Mouse (Mus musculus) liver, embryonic 12.5 days (tissue): ENCODE data around the gene Nfe2l2. TPM values are rescaled to one million over a fixed set of nuclear protein-coding genes. Genes with fewer than 3 reads are reported as not detected.

Source experiments
- ATAC-seq: fragments of 200-750 bp; cut with Nextera tagmentation; 2 replicates; pipeline ENCODE4 v1.8.0; 2017; ENCODE audit warnings: moderate number of reproducible peaks, mild to moderate bottlenecking, moderate library complexity
- H3K27ac ChIP-seq: fragments of 300-500 bp; sonication (generic); 2 replicates; pipeline ENCODE4 v1.5.1; 2016; ENCODE audit warnings: mild to moderate bottlenecking
- H3K27me3 ChIP-seq: fragments of 300-500 bp; sonication (generic); replicated peaks from 2 replicates; pipeline ENCODE4 v1.6.1; 2016; ENCODE audit warnings: mild to moderate bottlenecking, moderate library complexity
- H3K36me3 ChIP-seq: fragments of 300-500 bp; sonication (generic); 2 replicates; pipeline ENCODE4 v1.6.1; 2016; ENCODE audit warnings: mild to moderate bottlenecking, moderate library complexity
- H3K4me1 ChIP-seq: fragments of 300-500 bp; sonication (generic); 2 replicates; pipeline ENCODE4 v1.6.1; 2016
- H3K4me2 ChIP-seq: fragments of 300-500 bp; sonication (generic); 2 replicates; pipeline ENCODE4 v1.6.1; 2016; ENCODE audit warnings: mild to moderate bottlenecking, moderate library complexity
- H3K4me3 ChIP-seq: fragments of 300-500 bp; sonication (generic); 2 replicates; pipeline ENCODE4 v1.5.1; 2016; ENCODE audit warnings: mild to moderate bottlenecking, moderate library complexity
- H3K9ac ChIP-seq: fragments of 300-500 bp; sonication (generic); 2 replicates; pipeline ENCODE4 v1.6.1; 2016; ENCODE audit warnings: mild to moderate bottlenecking, moderate library complexity
- H3K9me3 ChIP-seq: fragments of 300-500 bp; sonication (generic); replicated peaks from 2 replicates; pipeline ENCODE4 v1.6.1; 2016; ENCODE audit warnings: mild to moderate bottlenecking, moderate library complexity
- WGBS: fragments of 180-500 bp; shearing (Covaris S2); methylation state at CpG from one replicate; pipeline ENCODE4 v1.1.7; 2016; ENCODE audit not compliant: insufficient replicate concordance; 5-methylcytosine and 5-hydroxymethylcytosine counted together
- polyA plus RNA-seq: library from polyadenylated mRNA; unstranded; fragments of >200 nt; fragmentation: Nextera tagmentation; extraction: Ambion mirVana; gene quantifications from 2 replicates; pipeline ENCODE4 v1.2.1, GENCODE M21; 2016

The Nfe2l2 gene
- polyA plus RNA-seq, 1 experiment from 2014 or later, result 53.1 TPM

GRCm38 (mm10) chr2:75676567-75676966, 27.9 kb downstream of the Nfe2l2 start:
- H3K4me3 ChIP-seq, result no peak overlapping the region
- no peak overlapping the region for H3K4me2 ChIP-seq
- peaks cover 76% of the 10 kb centered on the region for H3K36me3 ChIP-seq
- no peak overlapping the region for H3K27ac ChIP-seq
- no peaks in the 10 kb centered on the region for H3K9me3 ChIP-seq
- ATAC-seq, result no peak
- H3K4me1 ChIP-seq, result peaks cover 9% of the 10 kb centered on the region
- WGBS, result 92% methylated on average over 14 of the region's 14 CpGs
- H3K9ac ChIP-seq, result no peak overlapping the region
- H3K27me3 ChIP-seq, result no peaks in the 10 kb centered on the region

- H3K27me3 ChIP-seq, result no peaks in the 10 kb centered on the region
- H3K27ac ChIP-seq, result no peak overlapping the region
- no peak overlapping the region for H3K9ac ChIP-seq
- no peaks in the 10 kb centered on the region for H3K9me3 ChIP-seq
- H3K4me3 ChIP-seq, result no peak overlapping the region
- peaks cover 44% of the 10 kb centered on the region for H3K36me3 ChIP-seq
- H3K4me1 ChIP-seq, result peaks cover 10% of the 10 kb centered on the region; the same call in 1 of the 2 replicates
- ATAC-seq, result no peak
- no peak overlapping the region for H3K4me2 ChIP-seq
- WGBS, result 60% methylated on average over 3 of the region's 3 CpGs
Observed at GRCm38 (mm10) chr2:75672561-75672960, 31.9 kb downstream of the Nfe2l2 start.

GRCm38 (mm10) chr2:75671337-75671660, 33.1 kb downstream of the Nfe2l2 start:
- H3K9me3 ChIP-seq, result no peaks in the 10 kb centered on the region
- peaks cover 10% of the 10 kb centered on the region; the same call in 1 of the 2 replicates for H3K4me1 ChIP-seq
- H3K36me3 ChIP-seq, result peaks cover 36% of the 10 kb centered on the region
- H3K4me3 ChIP-seq, result no peak overlapping the region
- H3K27ac ChIP-seq, result no peak overlapping the region
- no peak for ATAC-seq
- no peak overlapping the region for H3K4me2 ChIP-seq
- WGBS, result 81% methylated on average over 2 of the region's 2 CpGs
- no peak overlapping the region for H3K9ac ChIP-seq
- H3K27me3 ChIP-seq, result no peaks in the 10 kb centered on the region

GRCm38 (mm10) chr2:75670446-75671336, 33.8 kb downstream of the Nfe2l2 start:
- no peak for ATAC-seq
- peaks cover 10% of the 10 kb centered on the region; the same call in 1 of the 2 replicates for H3K4me1 ChIP-seq
- WGBS, result 69% methylated on average over 6 of the region's 6 CpGs

GRCm38 (mm10) chr2:75669491-75670445, 34.7 kb downstream of the Nfe2l2 start:
- Histone ChIP-seq H3K4me1 (peaks cover 10% of the 10 kb centered on the region; the same call in 1 of the 2 replicates), H3K36me3 (peaks cover 32% of the 10 kb centered on the region), H3K9me3 (no peaks in the 10 kb centered on the region), H3K27ac (peak overlapping the region; percentile 37; the same call in 1 of the 2 replicates), H3K9ac (no peak overlapping the region), H3K4me2 (no peak overlapping the region), H3K27me3 (no peaks in the 10 kb centered on the region), H3K4me3 (no peak overlapping the region)
- 35% methylated on average over 14 of the region's 14 CpGs for WGBS
- ATAC-seq, result peak; percentile 31

More at GRCm38 (mm10) chr2:75670446-75671336, 33.8 kb downstream of the Nfe2l2 start:
- H3K9ac ChIP-seq, result no peak overlapping the region
- H3K36me3 ChIP-seq, result peaks cover 33% of the 10 kb centered on the region
- no peaks in the 10 kb centered on the region for H3K9me3 ChIP-seq
- H3K27me3 ChIP-seq, result no peaks in the 10 kb centered on the region
- no peak overlapping the region for H3K4me2 ChIP-seq
- no peak overlapping the region for H3K4me3 ChIP-seq
- H3K27ac ChIP-seq, result 0 out of 2 replicates have a peak overlapping the region, but pooled peaks have one; percentile 27

- H3K9ac ChIP-seq, result peak overlapping the region; percentile 99
- peak overlapping the region; percentile 74 for H3K4me2 ChIP-seq
- WGBS, result 44% methylated on average over 2 of the region's 2 CpGs
- H3K4me3 ChIP-seq, result peak overlapping the region; percentile 93
- peaks cover 51% of the 10 kb centered on the region for H3K36me3 ChIP-seq
- H3K27ac ChIP-seq, result peak overlapping the region; percentile 98
- H3K27me3 ChIP-seq, result no peaks in the 10 kb centered on the region
- no peak for ATAC-seq
- peaks cover 27% of the 10 kb centered on the region for H3K4me1 ChIP-seq
- H3K9me3 ChIP-seq, result no peaks in the 10 kb centered on the region
Observed at GRCm38 (mm10) chr2:75661106-75661505, 43.3 kb downstream of the Nfe2l2 start.

- 2% methylated on average over 15 of the region's 15 CpGs for WGBS
- Histone ChIP-seq H3K4me2 (peak overlapping the region; percentile 74), H3K4me1 (peaks cover 33% of the 10 kb centered on the region), H3K9me3 (no peaks in the 10 kb centered on the region), H3K9ac (peak overlapping the region; percentile 99), H3K27me3 (no peaks in the 10 kb centered on the region), H3K27ac (peak overlapping the region; percentile 98), H3K36me3 (peaks cover 50% of the 10 kb centered on the region), H3K4me3 (peak overlapping the region; percentile 93)
- ATAC-seq, result no peak
Observed at GRCm38 (mm10) chr2:75660255-75660948, 44.0 kb downstream of the Nfe2l2 start.

GRCm38 (mm10) chr2:75659629-75659960, 44.8 kb downstream of the Nfe2l2 start:
- under 1% methylated on average over 37 of the region's 47 CpGs for WGBS
- Histone ChIP-seq H3K36me3 (peaks cover 42% of the 10 kb centered on the region), H3K27me3 (no peaks in the 10 kb centered on the region), H3K9me3 (no peaks in the 10 kb centered on the region), H3K4me1 (peaks cover 33% of the 10 kb centered on the region), H3K4me3 (peak overlapping the region; percentile 93), H3K4me2 (peak overlapping the region; percentile 74), H3K27ac (peak overlapping the region; percentile 98), H3K9ac (peak overlapping the region; percentile 99)
- ATAC-seq, result peak; percentile 70

GRCm38 (mm10) chr2:75658727-75659628, 45.5 kb downstream of the Nfe2l2 start, which contains the start of gene Hnrnpa3:
TSS of gene Hnrnpa3 (plus strand) at chr2:75659261.
- Histone ChIP-seq H3K9me3 (no peaks in the 10 kb centered on the region), H3K27ac (peak within 1 kb of the TSS; percentile 98), H3K4me2 (peak within 1 kb of the TSS; percentile 79), H3K4me1 (peaks cover 33% of the 10 kb centered on the region), H3K36me3 (peaks cover 36% of the 10 kb centered on the region), H3K9ac (peak within 1 kb of the TSS; percentile 99), H3K27me3 (no peaks in the 10 kb centered on the region), H3K4me3 (peak within 1 kb of the TSS; percentile 93)
- peak; percentile 93 for ATAC-seq
- WGBS, result under 1% methylated on average over 102 of the region's 102 CpGs

GRCm38 (mm10) chr2:75657907-75658691, 46.3 kb downstream of the Nfe2l2 start:
- 6% methylated on average over 18 of the region's 18 CpGs for WGBS
- no peaks in the 10 kb centered on the region for H3K9me3 ChIP-seq
- H3K4me2 ChIP-seq, result peak overlapping the region; percentile 79
- H3K27me3 ChIP-seq, result no peaks in the 10 kb centered on the region
- H3K36me3 ChIP-seq, result peaks cover 28% of the 10 kb centered on the region
- H3K4me3 ChIP-seq, result peak overlapping the region; percentile 93
- H3K4me1 ChIP-seq, result peaks cover 38% of the 10 kb centered on the region
- peak overlapping the region; percentile 83 for H3K9ac ChIP-seq
- H3K27ac ChIP-seq, result peak overlapping the region; percentile 90
- no peak for ATAC-seq
